Mouse (Mus musculus): ENCODE results near the gene Abhd12. TPM values are rescaled to one million over a fixed set of nuclear protein-coding genes. Genes with fewer than 3 reads are reported as not detected.

The Abhd12 gene
- polyA plus RNA-seq, 1 experiment from 2014 or later = 78.9 TPM

DNA sequence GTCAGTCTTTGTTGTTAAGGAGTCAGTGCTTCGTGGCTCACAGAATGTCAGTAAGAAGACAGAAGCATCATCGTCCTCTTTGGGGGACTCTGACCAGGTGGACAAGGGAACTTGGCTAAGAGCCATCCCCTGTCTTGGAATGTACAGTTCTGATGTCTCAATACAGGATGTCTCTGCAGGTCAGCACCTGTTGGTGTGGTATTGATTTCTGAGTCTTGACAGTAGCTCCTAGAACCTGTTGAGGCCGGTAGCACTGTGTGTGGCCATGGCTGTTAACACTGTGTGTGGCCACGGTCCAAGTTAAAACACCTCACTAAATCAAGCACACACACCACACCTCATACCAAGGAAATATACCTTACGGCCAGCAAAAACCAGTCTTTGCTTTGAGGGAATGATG is 103.9 kb downstream of the Abhd12 start:
- WGBS = 75% methylated on average over 5 of the region's 5 CpGs
- no peak overlapping the region for H3K27ac ChIP-seq (replicated peaks)
- no peak overlapping the region for H3K4me2 ChIP-seq (replicated peaks)
- no peak overlapping the region for H3K4me3 ChIP-seq (replicated peaks)
- H3K27me3 ChIP-seq = no peaks in the 10 kb centered on the region
- peaks cover 63% of the 10 kb centered on the region for H3K36me3 ChIP-seq
- H3K4me1 ChIP-seq = no peaks in the 10 kb centered on the region
- no peak overlapping the region for H3K9ac ChIP-seq
- no peaks in the 10 kb centered on the region for H3K9me3 ChIP-seq (replicated peaks)
- no peak for ATAC-seq (ENCODE audit: insufficient number of reproducible peaks, low FRiP score, low TSS enrichment, low read depth)

DNA sequence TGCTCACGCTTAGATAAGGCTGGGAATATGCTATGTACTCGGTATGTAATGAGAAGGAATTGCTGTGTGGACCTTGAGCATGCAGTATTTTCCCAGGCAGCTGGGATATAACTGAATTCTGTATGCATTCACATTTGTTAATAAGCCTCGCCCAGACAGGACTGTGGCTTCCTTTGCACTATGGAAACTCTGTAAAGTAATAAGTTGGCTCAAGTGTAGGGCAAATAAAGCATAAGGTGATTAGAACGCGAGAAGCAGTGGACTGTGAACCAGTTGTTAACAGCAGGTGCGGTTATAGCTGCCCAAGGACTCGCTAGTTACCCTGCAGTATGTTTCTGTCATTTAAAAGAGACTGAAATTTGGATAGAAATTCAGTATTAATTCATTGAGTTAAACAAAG is 106.5 kb downstream of the Abhd12 start:
- H3K4me1 ChIP-seq = no peaks in the 10 kb centered on the region
- H3K4me2 ChIP-seq (replicated peaks) = no peak overlapping the region
- no peak overlapping the region for H3K27ac ChIP-seq (replicated peaks)
- no peak overlapping the region for H3K4me3 ChIP-seq (replicated peaks)
- no peaks in the 10 kb centered on the region for H3K27me3 ChIP-seq
- no peaks in the 10 kb centered on the region for H3K9me3 ChIP-seq (replicated peaks)
- no peak for ATAC-seq (ENCODE audit: insufficient number of reproducible peaks, low FRiP score, low TSS enrichment, low read depth)
- H3K9ac ChIP-seq = no peak overlapping the region
- WGBS = 88% methylated on average over 7 of the region's 7 CpGs
- H3K36me3 ChIP-seq = peaks cover 62% of the 10 kb centered on the region

DNA sequence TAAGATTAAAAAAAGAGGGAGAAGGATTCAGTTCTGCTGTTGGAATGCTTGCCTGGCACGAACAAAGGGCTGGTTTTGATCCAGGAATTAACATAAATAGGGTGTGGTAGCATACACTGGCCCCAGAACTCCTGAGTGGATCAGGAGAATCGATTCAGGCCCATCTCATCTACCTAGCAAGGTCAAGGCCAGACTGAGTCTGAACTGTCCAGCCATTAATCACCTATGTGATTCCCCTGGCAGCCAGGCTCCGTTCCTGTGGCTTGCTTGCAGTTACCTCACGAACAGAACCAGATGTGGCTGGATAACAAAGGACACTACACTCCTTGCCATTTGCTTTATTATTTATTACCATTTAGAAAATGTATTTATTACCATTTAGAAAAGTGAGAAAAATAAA is 111.2 kb downstream of the Abhd12 start:
- Histone ChIP-seq H3K4me1 (peaks cover 12% of the 10 kb centered on the region), H3K9me3 (replicated peaks) (no peaks in the 10 kb centered on the region), H3K4me3 (replicated peaks) (no peak overlapping the region), H3K27ac (replicated peaks) (no peak overlapping the region), H3K36me3 (peaks cover 43% of the 10 kb centered on the region), H3K9ac (no peak overlapping the region), H3K4me2 (replicated peaks) (no peak overlapping the region), H3K27me3 (no peaks in the 10 kb centered on the region)
- ATAC-seq (ENCODE audit: insufficient number of reproducible peaks, low FRiP score, low TSS enrichment, low read depth) = no peak
- 63% methylated on average over 4 of the region's 4 CpGs for WGBS

DNA sequence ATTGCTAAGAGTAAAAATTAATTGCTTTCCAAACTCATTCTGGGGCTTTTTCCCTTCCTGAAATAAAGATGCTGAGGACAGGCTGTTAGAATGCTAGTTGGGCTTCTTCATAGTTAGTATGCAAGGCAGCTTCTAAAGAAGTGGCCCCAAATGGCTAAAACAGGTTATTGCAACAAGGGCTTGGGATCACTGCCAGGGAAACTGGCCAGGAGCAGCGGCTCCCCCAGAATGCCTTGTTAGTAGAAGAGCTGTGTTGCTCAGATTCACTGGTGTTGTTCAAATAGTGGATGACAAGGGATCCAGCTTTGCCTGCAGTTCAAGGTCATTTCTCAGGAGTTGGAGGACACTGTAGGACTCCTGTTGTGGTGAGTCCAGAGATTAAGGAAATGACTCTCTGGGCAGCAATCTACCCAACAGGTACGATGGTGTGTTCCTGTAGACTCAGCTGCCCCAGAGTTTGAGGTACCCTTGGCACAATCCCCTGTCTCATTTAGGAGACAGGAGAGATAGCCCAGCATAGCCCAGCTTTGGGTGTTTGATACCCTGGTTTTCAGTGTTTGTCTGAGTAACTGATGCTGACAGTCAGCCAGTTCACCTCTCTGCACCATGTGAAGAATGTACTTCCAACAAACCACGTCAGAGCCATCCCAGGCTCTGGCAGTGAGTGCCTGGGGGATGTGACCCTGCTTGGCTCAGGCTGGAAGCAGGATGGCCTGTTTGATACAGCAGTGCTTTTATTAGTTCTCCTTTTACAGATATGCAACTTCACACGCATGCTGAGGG is 115.6 kb downstream of the Abhd12 start:
- Histone ChIP-seq H3K4me1 (peaks cover 27% of the 10 kb centered on the region), H3K36me3 (peaks cover 14% of the 10 kb centered on the region), H3K9me3 (replicated peaks) (no peaks in the 10 kb centered on the region), H3K4me3 (replicated peaks) (peak overlapping the region; percentile 16), H3K27ac (replicated peaks) (no peak overlapping the region), H3K4me2 (replicated peaks) (peak overlapping the region; percentile 76; the same call in 1 of the 2 replicates), H3K9ac (no peak overlapping the region), H3K27me3 (no peaks in the 10 kb centered on the region)
- no peak for ATAC-seq (ENCODE audit: insufficient number of reproducible peaks, low FRiP score, low TSS enrichment, low read depth)
- WGBS = 58% methylated on average over 4 of the region's 4 CpGs

GRCm38 (mm10) chr2:150787234-150787771 is 117.2 kb downstream of the Abhd12 start:
- H3K4me2 ChIP-seq (replicated peaks) = peak overlapping the region; percentile 76
- peak overlapping the region; percentile 79 for H3K27ac ChIP-seq (replicated peaks)
- peak; percentile 8; the same call in 1 of the 2 replicates for ATAC-seq (ENCODE audit: insufficient number of reproducible peaks, low FRiP score, low TSS enrichment, low read depth)
- H3K9ac ChIP-seq = peak overlapping the region; percentile 60
- no peaks in the 10 kb centered on the region for H3K9me3 ChIP-seq (replicated peaks)
- H3K27me3 ChIP-seq = no peaks in the 10 kb centered on the region
- under 1% methylated on average over 23 of the region's 23 CpGs for WGBS
- peaks cover 27% of the 10 kb centered on the region for H3K4me1 ChIP-seq
- H3K36me3 ChIP-seq = peaks cover 6% of the 10 kb centered on the region
- H3K4me3 ChIP-seq (replicated peaks) = peak overlapping the region; percentile 90

DNA sequence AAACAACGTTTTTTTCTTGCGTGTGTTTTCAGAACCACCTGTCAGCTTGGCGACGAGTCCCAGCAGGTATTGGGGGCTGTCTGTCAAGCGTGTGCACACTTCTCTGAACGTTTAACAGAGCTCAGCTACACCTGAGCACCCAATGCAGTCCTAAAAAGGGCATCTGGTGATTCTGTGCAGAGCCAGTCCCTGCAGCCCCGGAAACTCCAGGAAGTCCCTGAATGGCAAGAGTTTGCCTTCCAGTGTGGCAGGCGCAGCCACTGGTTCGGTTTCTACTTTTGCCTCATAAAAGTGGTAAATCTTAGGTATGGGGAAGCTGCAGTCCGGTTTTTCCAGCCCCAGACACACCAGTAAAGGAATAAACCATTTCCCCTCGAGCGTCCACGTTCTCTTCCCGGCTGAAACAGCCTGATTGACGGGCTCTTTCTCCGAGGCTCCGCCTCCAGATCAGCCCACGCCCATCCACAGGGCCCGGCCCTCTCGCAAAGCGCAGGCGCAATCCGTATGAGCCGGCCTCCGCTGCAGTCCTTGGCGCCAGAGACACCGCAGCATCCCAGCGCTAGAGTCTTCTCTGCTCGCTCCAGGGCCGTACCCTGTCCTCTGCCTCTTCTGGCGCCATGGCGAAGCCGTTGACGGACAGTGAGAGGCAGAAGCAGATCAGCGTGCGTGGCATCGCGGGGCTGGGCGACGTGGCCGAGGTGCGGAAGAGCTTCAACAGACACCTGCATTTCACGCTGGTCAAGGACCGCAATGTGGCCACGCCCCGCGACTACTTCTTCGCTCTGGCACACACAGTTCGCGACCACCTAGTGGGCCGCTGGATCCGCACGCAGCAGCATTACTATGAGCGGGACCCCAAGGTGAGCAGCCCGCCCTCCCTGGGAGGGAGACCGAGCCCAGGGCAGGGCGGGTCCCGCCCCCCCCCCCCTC is 118.0 kb downstream of the Abhd12 start, which contains the start of gene Pygb:
Gene Pygb (plus strand): TSS at position 485 of the 930 bp plus-strand sequence.
- 1% methylated on average over 55 of the region's 58 CpGs for WGBS
- Histone ChIP-seq H3K4me3 (replicated peaks) (peak within 1 kb of the TSS; percentile 90), H3K27me3 (no peaks in the 10 kb centered on the region), H3K9ac (peak within 1 kb of the TSS; percentile 60), H3K27ac (replicated peaks) (peak within 1 kb of the TSS; percentile 79), H3K4me1 (peaks cover 27% of the 10 kb centered on the region), H3K9me3 (replicated peaks) (no peaks in the 10 kb centered on the region), H3K36me3 (peaks cover 3% of the 10 kb centered on the region; the same call in 1 of the 2 replicates), H3K4me2 (replicated peaks) (peak within 1 kb of the TSS; percentile 76)
- peak; percentile 97 for ATAC-seq (ENCODE audit: insufficient number of reproducible peaks, low FRiP score, low TSS enrichment, low read depth)

DNA sequence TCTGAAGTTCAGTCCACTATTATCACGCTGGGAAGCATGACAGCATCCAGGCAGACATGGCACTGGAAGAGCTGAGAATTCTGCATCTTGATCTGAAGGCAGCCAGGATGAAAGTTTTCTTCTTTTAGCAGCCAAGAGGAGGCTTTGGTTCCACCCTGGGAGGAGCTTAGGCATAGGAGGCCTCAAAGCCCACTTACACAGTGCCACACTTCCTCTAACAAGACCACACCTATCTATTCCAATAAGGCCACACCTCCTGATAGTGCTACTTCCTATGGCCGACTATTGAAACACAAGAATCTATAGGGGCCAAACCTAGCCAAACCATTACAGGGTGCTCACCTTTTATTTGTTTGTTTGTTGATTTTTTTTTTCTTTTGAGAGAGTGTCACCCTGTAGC is 121.7 kb downstream of the Abhd12 start:
- no peak overlapping the region for H3K9ac ChIP-seq
- H3K27ac ChIP-seq (replicated peaks) = no peak overlapping the region
- no peak overlapping the region for H3K4me3 ChIP-seq (replicated peaks)
- 73% methylated on average over 2 of the region's 2 CpGs for WGBS
- ATAC-seq (ENCODE audit: insufficient number of reproducible peaks, low FRiP score, low TSS enrichment, low read depth) = no peak
- no peaks in the 10 kb centered on the region for H3K36me3 ChIP-seq
- peaks cover 17% of the 10 kb centered on the region for H3K4me1 ChIP-seq
- H3K4me2 ChIP-seq (replicated peaks) = no peak overlapping the region
- H3K27me3 ChIP-seq = no peaks in the 10 kb centered on the region
- H3K9me3 ChIP-seq (replicated peaks) = no peaks in the 10 kb centered on the region

Other genes with a start within 250 kb of the Abhd12 start
- gene Acss1, start 236.2 kb downstream of the Abhd12 start, polyA plus RNA-seq (2015; fragmentation: Nextera tagmentation; extraction: Ambion mirVana) = 6.7 and 8.0 TPM in 2 replicates
- gene Vsx1, start 215.4 kb downstream of the Abhd12 start, polyA plus RNA-seq (2015; fragmentation: Nextera tagmentation; extraction: Ambion mirVana) = 0.05 TPM in 1 of 2 replicates, not detected in the other
- 25.1 and 28.5 TPM in 2 replicates for gene Entpd6, start 155.7 kb downstream of the Abhd12 start, polyA plus RNA-seq (2015; fragmentation: Nextera tagmentation; extraction: Ambion mirVana)
- 85.8 and 88.5 TPM in 2 replicates for gene Pygb, start 118.0 kb downstream of the Abhd12 start, polyA plus RNA-seq (2015; fragmentation: Nextera tagmentation; extraction: Ambion mirVana)
- gene Gins1, start 659 bp upstream of the Abhd12 start, polyA plus RNA-seq (2015; fragmentation: Nextera tagmentation; extraction: Ambion mirVana) = 26.4 and 28.0 TPM in 2 replicates
- 6.7 and 6.8 TPM in 2 replicates for gene Ninl, start 134.6 kb upstream of the Abhd12 start, polyA plus RNA-seq (2015; fragmentation: Nextera tagmentation; extraction: Ambion mirVana)
- gene Nanp, start 134.7 kb upstream of the Abhd12 start, polyA plus RNA-seq (2015; fragmentation: Nextera tagmentation; extraction: Ambion mirVana) = 42.0 and 43.9 TPM in 2 replicates
- not detected in 2 replicates for gene Gm14151, start 187.6 kb upstream of the Abhd12 start, polyA plus RNA-seq (2015; fragmentation: Nextera tagmentation; extraction: Ambion mirVana)
- not detected in 2 replicates for gene Gm14147, start 193.5 kb upstream of the Abhd12 start, polyA plus RNA-seq (2015; fragmentation: Nextera tagmentation; extraction: Ambion mirVana)